Mouse (Mus musculus): Measurements from ENCODE around the gene Krt6a. TPM values are rescaled to one million over a fixed set of nuclear protein-coding genes. Genes with fewer than 3 reads are reported as not detected.

Krt6a gene
- total RNA-seq, 2 experiments from 2014 or later, result not detected

Small RNA genes within 50 kb of the gene (microRNA-seq; reads per million reads assigned to microRNA genes)
- gene Gm44323, result 0 reads per million in 2 experiments
- 0 reads per million in 2 experiments for gene Gm44342
- gene Gm44383, result 0 reads per million in 2 experiments
- gene Gm44479, result 0 reads per million in 2 experiments

Other genes with a start within 250 kb of the Krt6a start
- gene Krt88, start 246.6 kb downstream of the Krt6a start, total RNA-seq (2021), result not detected
- not detected for gene Krt81, start 230.6 kb downstream of the Krt6a start, total RNA-seq (2021)
- not detected for gene Krt86, start 220.8 kb downstream of the Krt6a start, total RNA-seq (2021)
- not detected for gene Krt83, start 202.8 kb downstream of the Krt6a start, total RNA-seq (2021)
- gene Gm49425, start 177.0 kb downstream of the Krt6a start, total RNA-seq (2021), result not detected
- not detected for gene Krt84, start 161.5 kb downstream of the Krt6a start, total RNA-seq (2021)
- gene Krt82, start 143.6 kb downstream of the Krt6a start, total RNA-seq (2021), result not detected
- under 1 TPM in 1 of 2 experiments, not detected in 1; 0.10 TPM for gene Krt90, start 131.4 kb downstream of the Krt6a start, total RNA-seq (2021)
- not detected for gene Krt75, start 120.4 kb downstream of the Krt6a start, total RNA-seq (2021)
- not detected for gene Gm5414, start 66.1 kb downstream of the Krt6a start, total RNA-seq (2021)
- gene Gm5478, start 46.9 kb downstream of the Krt6a start, total RNA-seq (2021), result not detected
- under 1 TPM; 0.33 to 0.34 TPM for gene Krt6b, start 14.0 kb downstream of the Krt6a start, total RNA-seq (2021)
- gene Krt5, start 18.6 kb upstream of the Krt6a start, total RNA-seq (2021), result not detected
- gene Krt71, start 48.8 kb upstream of the Krt6a start, total RNA-seq (2021), result not detected
- not detected for gene Krt72, start 92.2 kb upstream of the Krt6a start, total RNA-seq (2021)
- not detected for gene Krt73, start 108.0 kb upstream of the Krt6a start, total RNA-seq (2021)
- gene Krt2, start 123.9 kb upstream of the Krt6a start, total RNA-seq (2021), result not detected
- not detected for gene Krt1, start 156.5 kb upstream of the Krt6a start, total RNA-seq (2021)
- gene Krt77, start 175.4 kb upstream of the Krt6a start, total RNA-seq (2021), result not detected
- gene Krt76, start 198.6 kb upstream of the Krt6a start, total RNA-seq (2021), result not detected
- gene Krt4, start 230.4 kb upstream of the Krt6a start, total RNA-seq (2021), result not detected
- gene Krt79, start 246.0 kb upstream of the Krt6a start, total RNA-seq (2021), result under 1 TPM; 0.25 to 0.45 TPM